Mouse (Mus musculus): Measurements from ENCODE around the gene Dnaaf3. TPM values are rescaled to one million over a fixed set of nuclear protein-coding genes. Genes with fewer than 3 reads are reported as not detected.
A peak's percentile ranks its signal among the peaks of the same experiment; 100 is the strongest.

The Dnaaf3 gene
- total RNA-seq, 1 experiment from 2014 or later, result 0.63 TPM

DNA sequence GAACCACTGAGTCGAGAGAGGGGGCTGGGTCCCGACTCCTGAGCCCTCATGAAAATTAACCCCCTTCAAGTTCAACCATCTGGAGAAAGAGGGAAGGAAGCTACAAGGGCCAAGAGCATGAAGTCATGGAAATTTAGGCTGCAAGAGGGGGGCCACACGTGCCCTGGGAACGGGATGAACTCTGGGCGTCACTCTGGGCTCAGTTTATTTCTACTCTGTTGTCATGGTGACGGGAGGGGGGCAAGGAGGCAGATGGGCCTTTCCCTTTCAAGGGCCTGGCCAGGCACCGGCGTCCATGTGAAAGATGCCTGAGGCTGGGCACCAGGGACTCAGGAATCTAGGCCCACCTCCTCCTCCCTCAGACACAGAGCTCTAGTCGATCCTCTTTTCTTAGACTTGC is 34.0 kb downstream of the Dnaaf3 start:
- DNase-seq, result peak; percentile 81

DNA sequence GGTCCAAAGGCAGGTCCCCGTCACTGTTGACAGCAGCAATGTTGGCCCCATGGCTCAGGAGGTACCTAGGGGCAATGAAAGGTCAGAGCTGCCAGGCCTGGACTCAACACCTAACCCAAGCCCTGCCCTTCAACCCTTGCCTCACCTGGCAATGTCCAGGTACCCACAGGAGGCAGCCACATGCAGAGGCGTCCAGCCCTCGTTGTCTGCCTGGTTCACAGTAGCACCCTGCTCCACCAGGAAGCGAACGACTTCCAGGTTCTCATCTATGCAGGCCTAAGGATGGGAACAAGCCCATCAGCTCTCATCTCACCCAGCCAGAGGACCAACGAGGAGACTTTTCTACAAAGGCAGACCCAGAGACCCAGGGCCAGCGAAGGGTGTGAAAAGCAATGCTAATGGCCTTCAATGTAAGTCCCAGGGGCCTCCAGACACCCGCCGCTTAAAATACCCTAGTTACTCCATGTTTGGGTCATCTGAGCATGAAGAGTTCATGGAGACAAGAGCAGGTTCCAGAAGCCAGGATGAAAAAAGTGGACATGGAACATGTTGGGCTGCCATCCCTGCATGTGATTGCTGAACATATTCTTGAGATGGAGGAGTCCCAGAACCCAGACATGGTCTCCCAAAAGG is 34.9 kb downstream of the Dnaaf3 start:
- no peak for DNase-seq

GRCm38 (mm10) chr7:4496468-4496867 is 35.8 kb downstream of the Dnaaf3 start:
- DNase-seq, result peak; percentile 46

DNA sequence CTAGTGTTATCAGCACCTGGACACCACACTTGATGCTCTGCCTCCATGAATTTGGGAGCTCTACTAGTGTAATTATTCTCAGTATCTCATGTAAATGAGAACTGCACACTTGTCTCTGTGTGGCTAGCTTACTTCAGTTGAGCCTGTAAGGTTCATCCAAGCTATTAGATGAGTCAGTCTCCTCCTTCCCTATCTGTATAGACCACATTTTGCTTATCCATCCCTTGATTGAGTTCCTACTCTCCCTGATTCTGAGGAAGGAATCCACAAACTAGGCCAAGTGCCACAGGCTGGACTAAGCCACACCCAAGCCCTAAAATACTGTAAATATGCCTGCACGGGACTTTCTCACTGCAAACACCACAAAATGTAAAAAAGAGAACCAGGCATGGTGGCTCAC is 38.3 kb downstream of the Dnaaf3 start:
- no peak for DNase-seq

- DNase-seq, result no peak
These were observed 39.7 kb downstream of the Dnaaf3 start for GRCm38 (mm10) chr7:4492284-4493224.

DNA sequence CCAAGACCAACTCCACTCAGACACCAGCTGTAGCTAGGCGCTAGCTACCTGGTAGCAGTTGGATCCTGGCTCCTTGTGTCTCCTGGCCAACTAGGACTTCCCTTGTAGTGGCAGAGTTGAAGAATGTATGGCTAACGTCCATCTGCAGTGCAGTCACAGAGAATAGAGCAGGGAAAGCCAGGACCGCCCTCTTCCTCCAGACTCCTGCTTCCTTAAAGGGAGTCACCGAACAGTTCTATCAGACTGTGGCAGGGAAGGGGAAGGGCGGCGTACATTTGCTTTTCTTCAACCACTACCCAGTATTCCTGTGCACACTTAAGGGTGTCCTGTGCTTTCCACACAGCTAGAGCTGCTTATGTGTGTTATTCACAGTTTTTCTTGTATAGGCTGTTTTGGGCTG is 40.9 kb downstream of the Dnaaf3 start:
- no peak for DNase-seq

GRCm38 (mm10) chr7:4482281-4482680 is 50.0 kb downstream of the Dnaaf3 start:
- no peak for DNase-seq

- peak; percentile 61 for DNase-seq
These were observed 52.6 kb downstream of the Dnaaf3 start for GRCm38 (mm10) chr7:4479674-4480073.

DNA sequence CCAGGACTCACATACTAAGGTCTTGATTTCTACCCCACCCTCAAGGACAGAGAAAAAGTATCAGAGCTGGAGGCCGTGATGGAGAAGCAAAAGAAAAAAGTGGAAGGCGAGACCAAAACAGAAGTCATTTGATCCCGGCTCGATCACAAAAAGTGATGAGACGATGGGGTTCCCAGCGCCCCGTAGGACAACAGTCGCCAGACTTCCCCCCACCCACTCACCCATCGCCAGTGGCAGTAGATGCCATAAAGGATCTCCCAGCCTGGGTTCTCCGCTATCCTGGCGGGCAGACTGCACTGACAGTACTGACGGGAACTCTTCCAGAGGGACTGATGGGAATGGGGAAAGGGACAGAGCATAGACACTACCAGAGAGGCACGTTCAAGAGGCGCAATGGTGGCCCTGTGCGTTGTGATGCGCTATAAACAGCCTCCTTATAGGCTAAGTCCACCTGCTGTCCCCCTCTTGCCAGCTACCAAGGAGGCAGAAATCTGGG is 53.4 kb downstream of the Dnaaf3 start:
- no peak for DNase-seq

- peak; percentile 87 for DNase-seq
These were observed 54.0 kb downstream of the Dnaaf3 start for GRCm38 (mm10) chr7:4478021-4478795.

DNA sequence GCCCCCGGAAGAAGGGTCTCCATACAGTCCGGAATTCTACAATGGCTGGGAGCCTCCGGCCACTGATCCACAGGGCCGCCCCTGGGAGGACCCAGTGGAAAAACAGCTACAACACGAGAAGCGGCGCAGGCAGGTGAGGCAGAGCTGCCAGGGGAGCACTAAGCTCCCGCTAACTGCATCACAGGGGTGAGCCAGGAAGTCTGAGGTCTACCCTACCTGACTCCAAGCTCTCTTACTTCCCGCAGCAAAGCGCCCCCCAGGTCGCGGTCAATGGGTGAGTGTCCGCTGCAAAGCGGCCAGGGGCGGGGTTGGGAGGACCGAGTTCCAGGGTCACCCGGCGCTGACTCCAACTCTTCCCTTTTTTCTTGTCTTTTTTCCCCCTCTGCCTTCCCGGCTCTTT is 58.3 kb downstream of the Dnaaf3 start:
- DNase-seq, result no peak

Small RNA genes within 50 kb of the gene (microRNA-seq; reads per million reads assigned to microRNA genes)
- gene Gm23577, result 0 reads per million in 2 experiments

Other genes starting within 250 kb of the Dnaaf3 start
- 0.49 TPM in 1 of 2 replicates, not detected in the other for gene Ncr1, start 194.7 kb downstream of the Dnaaf3 start, total RNA-seq (2021)
- 0.15 and 0.38 TPM in 2 replicates for gene Gp6, start 134.7 kb downstream of the Dnaaf3 start, total RNA-seq (2021)
- gene Rdh13, start 86.8 kb downstream of the Dnaaf3 start, total RNA-seq (2021), result 26.1 and 31.7 TPM in 2 replicates
- 5.9 TPM in 2 replicates for gene Eps8l1, start 71.8 kb downstream of the Dnaaf3 start, total RNA-seq (2021)
- gene Ppp1r12c, start 30.8 kb downstream of the Dnaaf3 start, total RNA-seq (2021), result 83.4 and 90.8 TPM in 2 replicates
- gene Tnnt1, start 16.1 kb downstream of the Dnaaf3 start, total RNA-seq (2021), result 1.1 and 2.0 TPM in 2 replicates
- gene Tnni3, start 8.2 kb downstream of the Dnaaf3 start, total RNA-seq (2021), result 0.85 and 3.0 TPM in 2 replicates
- gene Syt5, start 15.1 kb upstream of the Dnaaf3 start, total RNA-seq (2021), result 8.2 and 11.6 TPM in 2 replicates
- gene Ptprh, start 71.6 kb upstream of the Dnaaf3 start, total RNA-seq (2021), result not detected in 2 replicates
- 8.8 and 16.2 TPM in 2 replicates for gene Tmem86b, start 99.0 kb upstream of the Dnaaf3 start, total RNA-seq (2021)
- 80.9 and 86.1 TPM in 2 replicates for gene Ppp6r1, start 126.6 kb upstream of the Dnaaf3 start, total RNA-seq (2021)
- gene Hspbp1, start 152.6 kb upstream of the Dnaaf3 start, total RNA-seq (2021), result 34.0 and 37.9 TPM in 2 replicates
- 6.0 and 8.4 TPM in 2 replicates for gene Brsk1, start 158.2 kb upstream of the Dnaaf3 start, total RNA-seq (2021)
- gene Tmem150b, start 192.8 kb upstream of the Dnaaf3 start, total RNA-seq (2021), result 0.30 and 0.79 TPM in 2 replicates
- 60.3 and 70.7 TPM in 2 replicates for gene Kmt5c, start 207.7 kb upstream of the Dnaaf3 start, total RNA-seq (2021)
- 28.1 and 31.3 TPM in 2 replicates for gene Cox6b2, start 220.6 kb upstream of the Dnaaf3 start, total RNA-seq (2021)
- gene Fam71e2, start 238.8 kb upstream of the Dnaaf3 start, total RNA-seq (2021), result not detected in 2 replicates